Mouse (Mus musculus) kidney, adult 2 months (tissue): Measurements from ENCODE around the gene Trpc2. TPM values are rescaled to one million over a fixed set of nuclear protein-coding genes. Genes with fewer than 3 reads are reported as not detected.
A peak's percentile ranks its signal among the peaks of the same experiment; 100 is the strongest.

Source experiments
- DNase-seq: peaks from one replicate; pipeline ENCODE4 v3.0.0; 2021
- H3K27ac ChIP-seq: fragments of 200-500 bp; 2 replicates; pipeline ENCODE4 v1.5.1; 2012; ENCODE audit warnings: low read depth, low read length, control low read depth, inconsistent platforms; ENCODE audit not compliant: insufficient read depth
- H3K27me3 ChIP-seq: fragments of 200-500 bp; replicated peaks from 2 replicates; pipeline ENCODE4 v1.6.1; 2012; ENCODE audit warnings: mild to moderate bottlenecking, moderate library complexity, low read length, inconsistent platforms; ENCODE audit not compliant: control insufficient read depth, insufficient read depth
- H3K36me3 ChIP-seq: fragments of 200-500 bp; 2 replicates; pipeline ENCODE4 v1.6.1; 2012; ENCODE audit warnings: mild to moderate bottlenecking, moderate library complexity, low read length, inconsistent platforms; ENCODE audit not compliant: control insufficient read depth, insufficient read depth
- H3K4me1 ChIP-seq: fragments of 200-500 bp; 2 replicates; pipeline ENCODE4 v1.6.1; 2011; ENCODE audit warnings: low read length; ENCODE audit not compliant: control insufficient read depth, insufficient read depth
- H3K4me3 ChIP-seq: fragments of 200-500 bp; 2 replicates; pipeline ENCODE4 v1.5.1; 2011; ENCODE audit warnings: mild to moderate bottlenecking, low read depth, low read length, control low read depth; ENCODE audit not compliant: insufficient read depth
- CTCF ChIP-seq: fragments of 200-500 bp; conservative IDR thresholded peaks from 2 replicates; pipeline ENCODE4 v1.5.1; 2011; ENCODE audit warnings: low read depth, mild to moderate bottlenecking, control low read depth, low read length, moderate library complexity, mixed read lengths; ENCODE audit not compliant: insufficient read depth, insufficient read length
- POLR2A ChIP-seq: fragments of 200-500 bp; IDR thresholded peaks from one replicate; pipeline ENCODE4 v1.6.1; 2011; ENCODE audit warnings: low read depth, low read length, control low read depth
- WGBS: fragments of 180-500 bp; shearing (Covaris S2); methylation state at CpG from one replicate; pipeline ENCODE4 v1.1.7; 2018; 5-methylcytosine and 5-hydroxymethylcytosine counted together
- polyA plus RNA-seq: library from polyadenylated mRNA; depleted of rRNA; stranded (reverse); fragments of >200 nt; gene quantifications from 2 replicates; pipeline ENCODE4 v1.2.3, GENCODE M21; 2012

Trpc2 gene
- polyA plus RNA-seq, 1 experiment = not detected

- H3K36me3 ChIP-seq = no peaks in the 10 kb centered on the region
- TF ChIP-seq POLR2A = no peak
- TF ChIP-seq CTCF = no peak
- H3K4me3 ChIP-seq = no peak overlapping the region
- peak; percentile 15 for DNase-seq
- 66% methylated on average over 6 of the region's 6 CpGs for WGBS
- H3K27ac ChIP-seq = no peak overlapping the region
- no peaks in the 10 kb centered on the region for H3K27me3 ChIP-seq
- peaks cover 4% of the 10 kb centered on the region; the same call in 1 of the 2 replicates for H3K4me1 ChIP-seq
These were observed 19.8 kb downstream of the Trpc2 start for GRCm38 (mm10) chr7:102102696-102103095.

- Histone ChIP-seq H3K36me3 (no peaks in the 10 kb centered on the region), H3K27ac (no peak overlapping the region), H3K4me3 (no peak overlapping the region), H3K4me1 (peaks cover 4% of the 10 kb centered on the region; the same call in 1 of the 2 replicates), H3K27me3 (no peaks in the 10 kb centered on the region)
- WGBS = 86% methylated on average over 2 of the region's 2 CpGs
- no peak for TF ChIP-seq CTCF
- no peak for TF ChIP-seq POLR2A
- DNase-seq = no peak
These were observed 20.6 kb downstream of the Trpc2 start for GRCm38 (mm10) chr7:102103555-102103954.

GRCm38 (mm10) chr7:102104126-102104525 is 21.2 kb downstream of the Trpc2 start:
- H3K27ac ChIP-seq = no peak overlapping the region
- H3K4me1 ChIP-seq = peaks cover 4% of the 10 kb centered on the region; the same call in 1 of the 2 replicates
- no peak overlapping the region for H3K4me3 ChIP-seq
- WGBS = 69% methylated on average over 5 of the region's 5 CpGs
- no peaks in the 10 kb centered on the region for H3K27me3 ChIP-seq
- TF ChIP-seq POLR2A = no peak
- no peak for TF ChIP-seq CTCF
- no peaks in the 10 kb centered on the region for H3K36me3 ChIP-seq
- DNase-seq = peak; percentile 14

DNA sequence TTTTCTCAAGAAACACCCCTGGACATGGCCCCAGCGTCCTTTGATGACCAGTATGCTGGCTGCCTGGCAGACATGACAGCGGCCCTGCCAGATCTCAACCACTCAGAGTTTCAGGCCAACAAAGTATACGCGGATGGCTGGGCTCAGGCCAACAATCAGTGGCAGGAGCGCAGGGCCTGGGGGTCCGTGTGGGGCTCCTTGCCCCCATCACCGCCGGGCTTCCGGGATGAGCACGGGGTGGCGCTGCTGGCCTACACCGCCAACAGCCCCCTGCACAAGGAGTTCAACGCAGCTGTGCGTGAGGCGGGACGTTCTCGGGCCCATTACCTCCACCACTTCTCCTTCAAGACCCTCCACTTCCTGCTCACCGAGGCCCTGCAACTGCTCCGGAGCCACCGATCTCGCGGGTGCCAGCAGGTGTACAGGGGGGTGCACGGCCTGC is 23.8 kb downstream of the Trpc2 start:
- 30% methylated on average over 23 of the region's 23 CpGs for WGBS
- Histone ChIP-seq H3K27me3 (no peaks in the 10 kb centered on the region), H3K4me3 (no peak overlapping the region), H3K4me1 (no peaks in the 10 kb centered on the region), H3K27ac (no peak overlapping the region), H3K36me3 (no peaks in the 10 kb centered on the region)
- TF ChIP-seq CTCF (no peak), POLR2A (no peak)
- no peak for DNase-seq

GRCm38 (mm10) chr7:102108206-102108605 is 25.3 kb downstream of the Trpc2 start:
- 94% methylated on average over 1 of the region's 1 CpGs for WGBS

GRCm38 (mm10) chr7:102109171-102109570 is 26.3 kb downstream of the Trpc2 start, which contains the start of gene Art5:
Gene Art5 (minus strand): TSS chr7:102109489.
- H3K4me1 ChIP-seq = no peaks in the 10 kb centered on the region
- no peak within 1 kb of the TSS for H3K27ac ChIP-seq
- WGBS = 75% methylated on average over 7 of the region's 7 CpGs
- H3K27me3 ChIP-seq = no peaks in the 10 kb centered on the region
- no peak for DNase-seq
- no peak for TF ChIP-seq CTCF
- no peak for TF ChIP-seq POLR2A
- H3K36me3 ChIP-seq = no peaks in the 10 kb centered on the region
- H3K4me3 ChIP-seq = no peak within 1 kb of the TSS

More at GRCm38 (mm10) chr7:102108206-102108605, 25.3 kb downstream of the Trpc2 start:
- no peaks in the 10 kb centered on the region for H3K27me3 ChIP-seq
- no peak for DNase-seq
- no peaks in the 10 kb centered on the region for H3K36me3 ChIP-seq
- no peaks in the 10 kb centered on the region for H3K4me1 ChIP-seq
- H3K27ac ChIP-seq = no peak overlapping the region
- TF ChIP-seq CTCF (no peak), POLR2A (no peak)
- no peak overlapping the region for H3K4me3 ChIP-seq

GRCm38 (mm10) chr7:102109746-102110145 is 26.8 kb downstream of the Trpc2 start:
- Histone ChIP-seq H3K4me3 (no peak overlapping the region), H3K36me3 (no peaks in the 10 kb centered on the region), H3K4me1 (no peaks in the 10 kb centered on the region), H3K27ac (no peak overlapping the region), H3K27me3 (no peaks in the 10 kb centered on the region)
- DNase-seq = no peak
- TF ChIP-seq POLR2A (no peak), CTCF (no peak)
- 81% methylated on average over 4 of the region's 4 CpGs for WGBS
